ENCODE assay signal across 2 mouse cellular contexts in genomic region chr4:154943323-154944039, GRCm38 (mm10).
A peak's percentile ranks its signal among the peaks of the same experiment; 100 is the strongest.
TF ChIP-seq lines count a peak whose summit lies in the region.

No protein-coding gene starts in this region.

TF ChIP-seq in CH12.LX, 34 proteins besides CTCF, POLR2A, EP300 and RAD21:
- peak; percentile 50; the same call in 1 of the 2 replicates for TF ChIP-seq MAX (IDR thresholded peaks at IDR 0.05; ENCODE audit: low read length)
- TF ChIP-seq MYC (IDR thresholded peaks at IDR 0.05; ENCODE audit: low read depth, low read length), result peak; percentile 40; the same call in 1 of the 2 replicates
- peak; percentile 37 for TF ChIP-seq ETS1 (conservative IDR thresholded peaks at IDR 0.05; ENCODE audit: low read depth, low read length)
- peak; percentile 25; the same call in 1 of the 2 replicates for TF ChIP-seq ELF1 (IDR thresholded peaks at IDR 0.05; ENCODE audit: low read depth, low read length)
- TF ChIP-seq MXI1 (IDR thresholded peaks at IDR 0.05; ENCODE audit: low read depth, low read length), result peak; percentile 61
- TF ChIP-seq BHLHE40 (IDR thresholded peaks at IDR 0.05; ENCODE audit: low read depth, low read length), result peak; percentile 76
- peak; percentile 58; the same call in 1 of the 2 replicates for TF ChIP-seq MAZ (IDR thresholded peaks at IDR 0.05; ENCODE audit: low read depth, low read length)
- TF ChIP-seq SIN3A (IDR thresholded peaks at IDR 0.05; ENCODE audit: low read length), result peak; percentile 73
- no peak for TF ChIP-seq MEF2A (IDR thresholded peaks at IDR 0.05; ENCODE audit: borderline replicate concordance, low read depth, low read length)
- no peak for TF ChIP-seq NELFE (IDR thresholded peaks at IDR 0.05; ENCODE audit: low read depth, low read length)
- TF ChIP-seq E2F4 (IDR thresholded peaks at IDR 0.05; ENCODE audit: insufficient replicate concordance, low read depth, low read length), result no peak

TF ChIP-seq in MEL, 35 proteins besides CTCF, POLR2A, EP300 and RAD21:
- TF ChIP-seq MEF2A (IDR thresholded peaks at IDR 0.05; ENCODE audit: extremely low read depth, insufficient replicate concordance, low read depth, low read length, poor library complexity, severe bottlenecking) (no peak), POLR2AphosphoS5 (IDR thresholded peaks at IDR 0.05; ENCODE audit: borderline replicate concordance, low read depth, low read length) (no peak; the same call in 1 of the 2 replicates)
